Mouse (Mus musculus) neural tube, embryonic 15.5 days (tissue): ENCODE measurements around the gene Smad6. TPM values are rescaled to one million over a fixed set of nuclear protein-coding genes. Genes with fewer than 3 reads are reported as not detected.

Experiments
- ATAC-seq: fragments of 200-750 bp; cut with Nextera tagmentation; 2 replicates; pipeline ENCODE4 v1.8.0; 2017; ENCODE audit warnings: mild to moderate bottlenecking, moderate TSS enrichment, moderate library complexity; ENCODE audit not compliant: low FRiP score
- H3K27ac ChIP-seq: fragments of 300-500 bp; sonication (generic); replicated peaks from 2 replicates; pipeline ENCODE4 v1.5.1; 2015; ENCODE audit warnings: mild to moderate bottlenecking, inconsistent platforms
- H3K27me3 ChIP-seq: fragments of 300-500 bp; sonication (generic); replicated peaks from 2 replicates; pipeline ENCODE4 v1.6.1; 2015; ENCODE audit warnings: inconsistent platforms
- H3K36me3 ChIP-seq: fragments of 300-500 bp; sonication (generic); 2 replicates; pipeline ENCODE4 v1.6.1; 2015; ENCODE audit warnings: inconsistent platforms
- H3K4me1 ChIP-seq: fragments of 300-500 bp; sonication (generic); 2 replicates; pipeline ENCODE4 v1.6.1; 2015; ENCODE audit warnings: inconsistent platforms
- H3K4me2 ChIP-seq: fragments of 300-500 bp; sonication (generic); 2 replicates; pipeline ENCODE4 v1.6.1; 2015; ENCODE audit warnings: inconsistent platforms, mild to moderate bottlenecking, moderate library complexity
- H3K4me3 ChIP-seq: fragments of 300-500 bp; sonication (generic); replicated peaks from 2 replicates; pipeline ENCODE4 v1.5.1; 2015; ENCODE audit warnings: mild to moderate bottlenecking, inconsistent platforms
- H3K9ac ChIP-seq: fragments of 300-500 bp; sonication (generic); replicated peaks from 2 replicates; pipeline ENCODE4 v1.6.1; 2015; ENCODE audit warnings: mild to moderate bottlenecking, inconsistent platforms
- H3K9me3 ChIP-seq: fragments of 300-500 bp; sonication (generic); replicated peaks from 2 replicates; pipeline ENCODE4 v1.6.1; 2016; ENCODE audit warnings: inconsistent platforms
- WGBS: fragments of 180-500 bp; shearing (Covaris S2); methylation state at CpG from one replicate; pipeline ENCODE4 v1.1.7; 2015; ENCODE audit warnings: mixed read lengths; 5-methylcytosine and 5-hydroxymethylcytosine counted together
- polyA plus RNA-seq: library from polyadenylated mRNA; unstranded; fragments of >200 nt; fragmentation: Nextera tagmentation; extraction: Ambion mirVana; gene quantifications from 2 replicates; pipeline ENCODE4 v1.2.1, GENCODE M21; 2015

Gene Smad6
- polyA plus RNA-seq, 1 experiment from 2014 or later: 1.8 TPM

- Histone ChIP-seq H3K4me1 (peaks cover 27% of the 10 kb centered on the region), H3K36me3 (no peaks in the 10 kb centered on the region), H3K9ac (no peak overlapping the region), H3K4me3 (no peak overlapping the region), H3K27ac (no peak overlapping the region), H3K9me3 (no peaks in the 10 kb centered on the region), H3K27me3 (no peaks in the 10 kb centered on the region), H3K4me2 (no peak overlapping the region)
- no peak for ATAC-seq
- 81% methylated on average over 4 of the region's 4 CpGs for WGBS
Measured at GRCm38 (mm10) chr9:63981371-63981770, 40.5 kb downstream of the Smad6 start.

GRCm38 (mm10) chr9:63980179-63981086, 41.4 kb downstream of the Smad6 start:
- H3K9ac ChIP-seq: no peak overlapping the region
- peaks cover 35% of the 10 kb centered on the region for H3K4me1 ChIP-seq
- H3K4me2 ChIP-seq: peak overlapping the region; percentile 13; the same call in 1 of the 2 replicates
- no peaks in the 10 kb centered on the region for H3K9me3 ChIP-seq
- 0 out of 2 replicates have a peak overlapping the region, but pooled peaks have one; percentile 28 for H3K27ac ChIP-seq
- no peak for ATAC-seq
- 7% methylated on average over 18 of the region's 18 CpGs for WGBS
- no peaks in the 10 kb centered on the region for H3K36me3 ChIP-seq
- H3K27me3 ChIP-seq: no peaks in the 10 kb centered on the region
- no peak overlapping the region for H3K4me3 ChIP-seq

- 85% methylated on average over 2 of the region's 2 CpGs for WGBS
- peaks cover 33% of the 10 kb centered on the region for H3K4me1 ChIP-seq
- no peaks in the 10 kb centered on the region for H3K9me3 ChIP-seq
- no peak overlapping the region for H3K9ac ChIP-seq
- H3K4me2 ChIP-seq: no peak overlapping the region
- ATAC-seq: no peak
- H3K36me3 ChIP-seq: no peaks in the 10 kb centered on the region
- H3K4me3 ChIP-seq: no peak overlapping the region
- H3K27me3 ChIP-seq: no peaks in the 10 kb centered on the region
- H3K27ac ChIP-seq: no peak overlapping the region
Measured at GRCm38 (mm10) chr9:63979275-63979674, 42.6 kb downstream of the Smad6 start.

- no peak for ATAC-seq
- 85% methylated on average over 7 of the region's 7 CpGs for WGBS
Measured at GRCm38 (mm10) chr9:63978682-63979081, 43.2 kb downstream of the Smad6 start.

GRCm38 (mm10) chr9:63975996-63976395, 45.9 kb downstream of the Smad6 start:
- H3K9ac ChIP-seq: no peak overlapping the region
- H3K4me3 ChIP-seq: no peak overlapping the region
- H3K9me3 ChIP-seq: no peaks in the 10 kb centered on the region
- no peaks in the 10 kb centered on the region for H3K27me3 ChIP-seq
- H3K4me1 ChIP-seq: peaks cover 36% of the 10 kb centered on the region
- 29% methylated on average over 11 of the region's 11 CpGs for WGBS
- H3K4me2 ChIP-seq: no peak overlapping the region
- no peak for ATAC-seq
- no peak overlapping the region for H3K27ac ChIP-seq
- H3K36me3 ChIP-seq: no peaks in the 10 kb centered on the region

More at GRCm38 (mm10) chr9:63978682-63979081, 43.2 kb downstream of the Smad6 start:
- no peak overlapping the region for H3K4me2 ChIP-seq
- H3K27ac ChIP-seq: no peak overlapping the region
- H3K36me3 ChIP-seq: no peaks in the 10 kb centered on the region
- no peaks in the 10 kb centered on the region for H3K9me3 ChIP-seq
- H3K4me1 ChIP-seq: peaks cover 35% of the 10 kb centered on the region
- no peak overlapping the region for H3K4me3 ChIP-seq
- no peaks in the 10 kb centered on the region for H3K27me3 ChIP-seq
- no peak overlapping the region for H3K9ac ChIP-seq

GRCm38 (mm10) chr9:63974258-63975023, 47.4 kb downstream of the Smad6 start:
- no peak overlapping the region for H3K4me2 ChIP-seq
- no peaks in the 10 kb centered on the region for H3K9me3 ChIP-seq
- no peak for ATAC-seq
- peak overlapping the region; percentile 33; the same call in 1 of the 2 replicates for H3K27ac ChIP-seq
- no peak overlapping the region for H3K4me3 ChIP-seq
- H3K27me3 ChIP-seq: no peaks in the 10 kb centered on the region
- peaks cover 26% of the 10 kb centered on the region for H3K4me1 ChIP-seq
- no peak overlapping the region for H3K9ac ChIP-seq
- H3K36me3 ChIP-seq: no peaks in the 10 kb centered on the region
- 46% methylated on average over 13 of the region's 13 CpGs for WGBS

GRCm38 (mm10) chr9:63973662-63974190, 48.1 kb downstream of the Smad6 start:
- H3K4me1 ChIP-seq: peaks cover 33% of the 10 kb centered on the region
- no peak overlapping the region for H3K4me2 ChIP-seq
- H3K4me3 ChIP-seq: no peak overlapping the region
- 32% methylated on average over 14 of the region's 14 CpGs for WGBS
- H3K36me3 ChIP-seq: no peaks in the 10 kb centered on the region
- H3K9ac ChIP-seq: no peak overlapping the region
- H3K27ac ChIP-seq: peak overlapping the region; percentile 33; the same call in 1 of the 2 replicates
- ATAC-seq: no peak
- no peaks in the 10 kb centered on the region for H3K27me3 ChIP-seq
- no peaks in the 10 kb centered on the region for H3K9me3 ChIP-seq

- Histone ChIP-seq H3K4me1 (peaks cover 43% of the 10 kb centered on the region), H3K9ac (no peak overlapping the region)
- 94% methylated on average over 11 of the region's 11 CpGs for WGBS
Measured at GRCm38 (mm10) chr9:63972576-63973290, 49.1 kb downstream of the Smad6 start.

GRCm38 (mm10) chr9:63971557-63971956, 50.3 kb downstream of the Smad6 start:
- H3K4me2 ChIP-seq: no peak overlapping the region
- no peaks in the 10 kb centered on the region for H3K9me3 ChIP-seq
- H3K4me1 ChIP-seq: peaks cover 54% of the 10 kb centered on the region
- 60% methylated on average over 4 of the region's 4 CpGs for WGBS
- H3K27ac ChIP-seq: no peak overlapping the region
- no peak overlapping the region for H3K4me3 ChIP-seq
- no peak overlapping the region for H3K9ac ChIP-seq
- H3K36me3 ChIP-seq: no peaks in the 10 kb centered on the region
- ATAC-seq: no peak
- no peaks in the 10 kb centered on the region for H3K27me3 ChIP-seq

More at GRCm38 (mm10) chr9:63972576-63973290, 49.1 kb downstream of the Smad6 start:
- Histone ChIP-seq H3K4me2 (no peak overlapping the region), H3K9me3 (no peaks in the 10 kb centered on the region), H3K4me3 (no peak overlapping the region), H3K27ac (no peak overlapping the region), H3K36me3 (no peaks in the 10 kb centered on the region), H3K27me3 (no peaks in the 10 kb centered on the region)
- no peak for ATAC-seq

- Histone ChIP-seq H3K9me3 (no peaks in the 10 kb centered on the region), H3K36me3 (no peaks in the 10 kb centered on the region), H3K4me3 (no peak overlapping the region), H3K27ac (no peak overlapping the region; the same call in 1 of the 2 replicates), H3K27me3 (no peaks in the 10 kb centered on the region), H3K4me2 (no peak overlapping the region), H3K9ac (no peak overlapping the region), H3K4me1 (peaks cover 49% of the 10 kb centered on the region)
- ATAC-seq: no peak
- 69% methylated on average over 6 of the region's 6 CpGs for WGBS
Measured at GRCm38 (mm10) chr9:63970836-63971235, 51.0 kb downstream of the Smad6 start.

GRCm38 (mm10) chr9:63970388-63970787, 51.5 kb downstream of the Smad6 start:
- H3K4me1 ChIP-seq: peaks cover 51% of the 10 kb centered on the region
- H3K9ac ChIP-seq: no peak overlapping the region
- no peak overlapping the region; the same call in 1 of the 2 replicates for H3K27ac ChIP-seq
- H3K4me2 ChIP-seq: no peak overlapping the region
- H3K27me3 ChIP-seq: no peaks in the 10 kb centered on the region
- no peak overlapping the region for H3K4me3 ChIP-seq
- WGBS: 79% methylated on average over 12 of the region's 12 CpGs
- no peak for ATAC-seq
- H3K36me3 ChIP-seq: no peaks in the 10 kb centered on the region
- no peaks in the 10 kb centered on the region for H3K9me3 ChIP-seq
